Comparison of ENCODE assay signal across 18 mouse cellular contexts in genomic region chr14:22382101-22382500, GRCm38 (mm10).
"Had no signal": no experiment of that assay in that cellular context is flagged by ENCODE, and none has a peak within 500 bp of the region (broad histone marks: within the 10 kb centered on the region; RNA-seq: fewer than 3 reads in every experiment).

No protein-coding gene starts in this region.

- H3K4me1 ChIP-seq: liver, embryonic 13.5 days; midbrain, embryonic 15.5 days; stomach, embryonic 15.5 days had no signal

- DNase-seq: kidney, adult 2 months; kidney, postnatal 25 days; liver, embryonic 13.5 days; lung, adult 2 months; lung, postnatal 36 days; retina, postnatal 1 day; right cerebral cortex, postnatal 25 days; spleen, adult 18-20 months; thymus, adult 18-20 months; thymus, postnatal 36 days had no signal

- H3K36me3 ChIP-seq: liver, embryonic 13.5 days; midbrain, embryonic 15.5 days; neural tube, embryonic 13.5 days; stomach, embryonic 15.5 days had no signal

- H3K9me3 ChIP-seq: liver, embryonic 13.5 days; midbrain, embryonic 15.5 days; neural tube, embryonic 13.5 days; stomach, embryonic 15.5 days had no signal

- ATAC-seq: intestine, postnatal 0 days; midbrain, embryonic 15.5 days had no signal

- H3K27me3 ChIP-seq: liver, embryonic 13.5 days; megakaryocyte, embryonic 14.5 days; midbrain, embryonic 15.5 days; neural tube, embryonic 13.5 days; stomach, embryonic 15.5 days had no signal

- H3K27ac ChIP-seq: kidney, postnatal 0 days; liver, embryonic 13.5 days; midbrain, embryonic 15.5 days; neural tube, embryonic 13.5 days; stomach, embryonic 15.5 days had no signal

- H3K4me3 ChIP-seq: liver, embryonic 13.5 days; megakaryocyte, embryonic 14.5 days; midbrain, embryonic 15.5 days; myocyte; neural tube, embryonic 13.5 days; stomach, embryonic 15.5 days had no signal

- H3K4me2 ChIP-seq: liver, embryonic 13.5 days; midbrain, embryonic 11.5 days; midbrain, embryonic 15.5 days; neural tube, embryonic 13.5 days; stomach, embryonic 15.5 days had no signal

- H3K9ac ChIP-seq: liver, embryonic 13.5 days; midbrain, embryonic 15.5 days; neural tube, embryonic 13.5 days; stomach, embryonic 15.5 days had no signal
